Mouse (Mus musculus) spleen, adult 18-20 months (tissue): ENCODE data around the gene Gck.
"Not testable (repeated sequence)": the region's sequence is repeated elsewhere in the genome, so short reads cannot be mapped to it uniquely, and the experiment has no call there.

Experiments
- DNase-seq, 2 experiments: peaks; one replicate each; pipeline ENCODE4 v3.0.0; 2022; ENCODE audit warnings: mixed read lengths in 2 of 2

Gck gene

GRCm38 (mm10) chr11:5954965-5955504 lies 5.2 kb upstream of the Gck start:
- peak in 1 of 2 experiments; percentile 11 for DNase-seq

- DNase-seq, result no peak
Observed at GRCm38 (mm10) chr11:5954435-5954834, 4.6 kb upstream of the Gck start.

GRCm38 (mm10) chr11:5953130-5953765 lies 3.4 kb upstream of the Gck start:
- peak in 1 of 2 experiments; percentile 29 for DNase-seq

DNA sequence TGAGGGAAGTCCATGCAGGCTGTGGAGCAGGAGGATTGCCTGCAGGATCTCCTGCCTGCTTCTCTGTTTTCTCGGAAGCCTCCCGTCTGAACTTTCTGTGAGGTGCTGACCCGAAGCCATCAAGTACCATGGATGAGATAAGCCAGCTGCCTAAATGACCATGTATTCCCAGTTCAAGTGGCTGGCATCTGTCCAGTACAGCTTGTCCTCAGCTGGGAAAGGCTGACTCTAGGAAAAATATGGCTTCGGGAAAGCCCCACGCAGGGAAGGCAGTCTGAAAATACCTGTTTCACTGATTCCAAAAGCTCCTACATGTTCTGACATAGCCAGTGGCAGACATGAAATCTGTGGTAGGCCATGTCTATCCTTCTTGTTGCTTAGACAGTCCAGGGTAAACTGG lies 2.6 kb upstream of the Gck start:
- DNase-seq, result peak in 1 of 2 experiments; percentile 16

DNA sequence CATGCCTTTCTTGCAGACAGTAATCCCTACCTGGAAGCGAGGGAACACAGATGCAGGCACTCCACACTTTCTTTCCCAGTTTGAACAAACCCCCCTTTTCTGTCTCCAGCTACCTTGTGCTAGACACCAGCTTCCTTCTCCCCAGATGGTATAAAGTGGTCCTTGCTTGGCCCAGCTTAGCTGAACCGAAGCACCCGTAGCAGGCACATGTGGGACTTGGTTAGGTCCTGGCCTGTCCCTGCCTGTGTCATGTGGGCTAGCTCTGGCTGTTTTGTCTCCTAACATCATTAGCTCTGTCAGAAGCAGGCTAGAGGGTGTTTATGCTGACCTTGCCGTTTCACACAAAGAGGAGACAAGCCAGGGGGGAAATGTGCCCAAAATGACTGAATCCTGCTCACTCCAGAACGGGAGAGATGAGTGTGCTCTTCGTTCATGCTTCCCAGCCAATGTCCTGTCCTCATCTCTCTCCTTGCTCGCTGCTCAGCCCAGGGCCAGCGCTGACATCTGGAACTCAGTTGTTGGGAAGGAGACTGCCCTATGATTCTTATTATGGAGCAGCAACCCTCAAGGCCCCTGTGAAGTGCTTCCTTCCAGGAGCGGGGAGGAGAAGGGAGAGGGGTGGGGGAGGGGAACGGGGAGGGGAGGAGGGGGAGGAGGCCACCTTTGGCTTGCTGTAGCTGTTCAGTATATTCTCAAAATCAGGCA lies 1.2 kb downstream of the Gck start:
- no peak for DNase-seq

DNA sequence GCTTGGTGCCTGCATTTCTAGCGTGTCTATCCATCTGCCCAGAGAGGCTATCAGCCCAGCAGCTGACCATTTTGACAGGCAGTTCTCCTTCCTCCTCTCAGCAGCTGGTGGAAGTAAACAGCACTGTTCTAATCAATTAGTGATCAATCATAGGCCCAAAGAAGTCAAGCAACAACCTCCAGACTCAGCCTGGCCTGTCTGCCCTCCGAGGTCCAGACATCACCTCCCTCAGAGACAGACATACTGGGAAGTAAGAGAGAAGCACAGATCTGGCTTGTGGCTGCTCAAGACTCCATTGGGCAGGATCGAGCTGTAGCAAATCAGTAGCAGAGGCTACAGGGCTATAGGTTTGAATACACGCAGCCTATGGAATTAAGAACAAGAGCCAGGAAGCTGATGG lies 2.1 kb downstream of the Gck start:
- no peak for DNase-seq

GRCm38 (mm10) chr11:5945096-5945495 lies 4.8 kb downstream of the Gck start:
- no peak for DNase-seq

- DNase-seq, result no peak
Observed at GRCm38 (mm10) chr11:5942966-5943365, 6.9 kb downstream of the Gck start.

DNA sequence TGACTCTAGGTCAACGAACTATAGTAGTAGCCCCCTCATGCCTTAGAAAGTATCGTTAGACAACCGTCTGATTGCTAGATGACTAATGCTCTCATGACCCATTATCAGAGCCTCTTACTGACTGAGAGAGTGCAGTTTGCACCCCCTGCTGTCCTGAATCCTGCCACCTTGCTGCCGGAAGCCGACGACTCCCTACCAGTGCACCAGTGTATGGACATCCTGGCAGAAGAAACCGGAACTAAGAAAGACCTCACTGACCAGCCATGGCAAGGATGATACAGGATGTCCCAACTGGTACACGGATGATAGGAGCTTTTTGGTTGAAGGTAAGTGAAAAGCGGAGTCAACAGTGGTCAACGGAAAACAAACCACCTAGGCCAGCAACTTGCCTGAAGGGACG lies 15.3 kb downstream of the Gck start:
- DNase-seq, result not testable (repeated sequence)

DNA sequence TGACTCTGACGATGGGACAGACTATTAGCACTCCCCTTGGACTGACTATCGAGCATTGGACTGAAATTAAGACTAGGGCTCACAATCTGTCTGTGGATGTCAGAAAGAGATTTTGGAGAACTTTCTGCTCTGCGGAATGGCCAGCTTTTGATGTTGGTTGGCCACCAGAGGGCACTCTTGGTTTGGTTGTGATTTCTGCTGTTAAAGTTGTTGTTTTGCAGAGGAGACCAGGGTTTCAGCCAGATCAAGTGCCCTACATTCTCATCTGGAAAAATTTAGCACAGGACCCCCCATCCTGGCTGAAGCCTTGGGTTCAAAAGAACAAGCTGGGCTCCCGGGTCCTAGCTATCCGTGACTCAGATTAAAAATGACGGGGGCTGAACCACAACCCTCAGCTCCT lies 17.9 kb downstream of the Gck start:
- peak in 1 of 2 experiments; percentile 29 for DNase-seq

- no peak for DNase-seq
Observed at GRCm38 (mm10) chr11:5930578-5930977, 19.3 kb downstream of the Gck start.

DNA sequence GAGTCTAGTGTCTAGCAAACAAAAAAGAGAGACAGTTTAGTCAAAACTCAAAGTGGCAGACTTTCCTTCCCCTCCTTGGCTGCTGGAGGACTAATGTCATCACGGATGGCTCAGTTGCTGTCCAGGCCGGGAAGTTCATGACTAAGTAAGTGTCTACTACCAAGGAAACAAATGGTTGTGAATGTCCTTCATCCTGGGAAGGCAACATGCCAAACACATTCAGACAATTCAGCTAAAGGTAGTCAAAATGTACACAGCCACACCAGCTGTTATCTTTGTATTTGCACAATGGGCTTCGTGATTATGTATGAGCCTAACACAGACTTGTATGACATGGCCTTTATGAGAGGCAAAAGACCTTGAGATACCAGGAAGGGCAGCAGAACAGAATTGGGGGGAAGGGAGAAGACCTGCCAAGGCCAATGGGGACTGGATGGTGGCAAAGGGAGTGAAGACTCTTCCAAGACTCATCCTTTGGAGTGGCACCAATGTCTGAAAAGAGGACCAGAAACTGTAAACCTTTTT lies 23.1 kb downstream of the Gck start:
- DNase-seq, result no peak

- DNase-seq, result no peak
Observed at GRCm38 (mm10) chr11:5924699-5925098, 25.2 kb downstream of the Gck start.

GRCm38 (mm10) chr11:5920323-5920960 lies 29.4 kb downstream of the Gck start:
- no peak for DNase-seq

- no peak for DNase-seq
Observed at GRCm38 (mm10) chr11:5919606-5920005, 30.3 kb downstream of the Gck start.

GRCm38 (mm10) chr11:5918111-5918510 lies 31.8 kb downstream of the Gck start:
- DNase-seq, result no peak

GRCm38 (mm10) chr11:5916178-5916548 lies 33.7 kb downstream of the Gck start:
- DNase-seq, result no peak

GRCm38 (mm10) chr11:5915429-5916177 lies 34.3 kb downstream of the Gck start:
- DNase-seq, result no peak

DNA sequence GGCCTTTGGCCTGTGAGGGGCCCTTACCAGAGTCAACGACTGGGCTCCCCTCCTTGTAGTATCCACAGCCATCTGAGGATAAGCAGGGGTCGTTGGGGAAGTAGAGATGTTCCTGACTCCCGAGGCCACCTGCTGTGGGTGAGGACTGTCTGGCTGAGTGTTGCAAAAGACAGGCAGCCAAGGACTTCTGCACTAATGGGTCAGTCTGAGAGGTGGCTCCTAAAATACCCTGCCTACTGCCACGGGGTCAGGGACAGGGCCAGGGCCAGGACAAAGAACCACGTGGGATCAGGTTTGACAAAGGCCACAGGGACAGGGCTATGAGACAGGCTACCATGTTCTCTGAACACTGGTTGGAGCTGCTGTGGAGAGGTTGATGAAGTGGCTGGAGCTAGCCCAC lies 34.9 kb downstream of the Gck start:
- DNase-seq, result no peak

DNA sequence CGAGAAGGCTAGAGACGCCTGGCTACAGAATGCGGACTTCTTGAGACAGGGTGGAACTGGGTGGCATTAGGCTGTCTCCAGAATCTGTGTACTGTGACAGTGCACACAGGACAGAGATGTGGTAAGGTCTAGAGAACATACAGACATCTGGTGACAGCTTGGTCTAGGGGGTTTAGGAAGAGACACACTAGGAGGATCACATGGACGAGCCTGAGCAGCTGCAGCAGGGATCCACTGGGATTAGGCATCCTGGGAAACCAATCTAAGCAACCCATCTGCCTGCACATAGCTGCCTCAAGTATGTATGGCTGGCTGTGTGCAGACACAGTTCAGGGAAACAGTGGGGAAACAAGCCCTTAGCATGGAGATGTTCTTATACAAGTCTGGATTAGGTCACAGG lies 35.9 kb downstream of the Gck start:
- DNase-seq, result no peak

DNA sequence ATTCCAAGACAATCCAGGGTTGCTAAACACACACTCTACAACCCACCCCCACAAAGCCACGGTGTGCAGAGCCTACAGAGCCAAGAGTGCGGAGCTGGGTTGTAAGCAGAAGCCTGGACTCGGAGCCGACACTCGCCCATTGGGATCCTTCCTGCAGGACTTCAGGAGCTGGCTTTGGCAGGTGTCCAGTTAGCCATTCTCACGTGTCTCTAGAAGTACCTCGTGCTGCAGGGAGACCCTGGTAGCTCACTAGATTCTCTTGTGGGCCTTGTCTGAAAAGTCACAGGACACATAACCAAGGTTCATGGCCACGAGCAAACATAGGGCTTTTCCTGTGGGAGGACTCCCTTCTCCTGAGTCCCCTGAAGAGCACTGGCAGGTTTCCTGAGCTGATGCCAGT lies 36.6 kb downstream of the Gck start:
- no peak for DNase-seq

GRCm38 (mm10) chr11:5912635-5913034 lies 37.2 kb downstream of the Gck start:
- DNase-seq, result peak in 1 of 2 experiments; percentile 50

DNA sequence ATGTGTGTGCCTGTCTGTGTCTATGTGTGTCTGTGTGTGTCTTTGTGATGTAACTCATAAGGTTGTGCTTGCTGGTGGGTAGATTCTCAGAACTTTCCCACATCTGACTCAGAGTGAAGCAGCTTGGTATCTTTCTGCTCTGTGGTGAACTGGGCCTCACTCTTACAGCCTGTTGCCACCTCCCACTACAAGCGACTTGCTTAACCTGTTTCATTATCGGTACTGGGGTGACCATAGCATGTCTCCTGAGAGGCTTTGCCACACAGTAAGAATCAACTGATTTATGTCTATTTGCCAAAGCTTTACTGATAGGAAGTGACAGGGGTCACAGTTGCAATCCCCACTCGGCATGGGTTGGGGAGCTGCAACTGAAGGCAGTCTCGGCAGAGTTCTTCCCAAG lies 41.2 kb downstream of the Gck start:
- DNase-seq, result no peak
